Mouse (Mus musculus) forebrain, embryonic 10.5 days (tissue): Measurements from ENCODE around the gene Morc3. TPM values are rescaled to one million over a fixed set of nuclear protein-coding genes. Genes with fewer than 3 reads are reported as not detected.

Experiments used
- DNase-seq: peaks from one replicate; pipeline ENCODE4 v3.0.0-alpha.2; 2017; ENCODE audit warnings: low spot score; ENCODE audit errors: extremely low spot score
- H3K27ac ChIP-seq: fragments of 300-500 bp; sonication (generic); 2 replicates; pipeline ENCODE4 v1.5.1; 2016; ENCODE audit warnings: mild to moderate bottlenecking
- H3K27me3 ChIP-seq: fragments of 300-500 bp; sonication (generic); 2 replicates; pipeline ENCODE4 v1.6.1; 2016; ENCODE audit warnings: mild to moderate bottlenecking; ENCODE audit not compliant: poor library complexity, severe bottlenecking
- H3K36me3 ChIP-seq: fragments of 300-500 bp; sonication (generic); replicated peaks from 2 replicates; pipeline ENCODE4 v1.6.1; 2016; ENCODE audit warnings: mild to moderate bottlenecking, moderate library complexity
- H3K4me1 ChIP-seq: fragments of 300-500 bp; sonication (generic); 2 replicates; pipeline ENCODE4 v1.6.1; 2016
- H3K4me3 ChIP-seq: fragments of 300-500 bp; sonication (generic); 2 replicates; pipeline ENCODE4 v1.5.1; 2016; ENCODE audit warnings: mild to moderate bottlenecking, moderate library complexity
- H3K9me3 ChIP-seq: fragments of 300-500 bp; sonication (generic); 2 replicates; pipeline ENCODE4 v1.6.1; 2016; ENCODE audit warnings: mild to moderate bottlenecking, moderate library complexity
- WGBS: fragments of 180-500 bp; shearing (Covaris S2); methylation state at CpG from one replicate; pipeline ENCODE4 v1.1.7; 2016; 5-methylcytosine and 5-hydroxymethylcytosine counted together
- polyA plus RNA-seq: library from polyadenylated mRNA; unstranded; fragments of >200 nt; fragmentation: Nextera tagmentation; extraction: Ambion mirVana; gene quantifications from 2 replicates; pipeline ENCODE4 v1.2.1, GENCODE M21; 2016

The Morc3 gene
- polyA plus RNA-seq, 1 experiment from 2014 or later: 28.4 TPM

DNA sequence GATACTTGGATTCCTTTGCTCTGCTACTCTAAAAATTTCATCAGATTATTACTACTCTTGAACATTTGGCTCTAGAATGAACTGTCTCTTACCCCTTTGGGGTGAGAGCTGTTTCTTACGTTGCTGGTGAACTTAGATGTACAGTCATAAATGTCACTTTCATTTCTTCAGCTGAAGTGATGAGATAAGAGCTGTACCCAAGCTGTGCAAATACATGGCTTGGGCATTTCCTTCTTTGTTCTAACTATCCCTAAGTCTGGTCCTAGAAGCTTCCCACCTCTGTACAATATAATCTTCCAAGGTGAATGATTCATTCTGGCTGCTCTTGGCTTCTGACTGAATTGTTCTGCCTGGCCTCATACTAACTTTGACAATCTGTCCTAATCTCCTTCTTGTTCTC is 7.1 kb downstream of the Morc3 start:
- Histone ChIP-seq H3K4me1 (no peaks in the 10 kb centered on the region; the same call in 1 of the 2 replicates), H3K27ac (no peak overlapping the region), H3K4me3 (no peak overlapping the region), H3K27me3 (no peaks in the 10 kb centered on the region), H3K36me3 (peaks cover 72% of the 10 kb centered on the region), H3K9me3 (peaks cover 9% of the 10 kb centered on the region; the same call in 1 of the 2 replicates)
- DNase-seq: no peak
- 88% methylated on average over 1 of the region's 1 CpGs for WGBS

DNA sequence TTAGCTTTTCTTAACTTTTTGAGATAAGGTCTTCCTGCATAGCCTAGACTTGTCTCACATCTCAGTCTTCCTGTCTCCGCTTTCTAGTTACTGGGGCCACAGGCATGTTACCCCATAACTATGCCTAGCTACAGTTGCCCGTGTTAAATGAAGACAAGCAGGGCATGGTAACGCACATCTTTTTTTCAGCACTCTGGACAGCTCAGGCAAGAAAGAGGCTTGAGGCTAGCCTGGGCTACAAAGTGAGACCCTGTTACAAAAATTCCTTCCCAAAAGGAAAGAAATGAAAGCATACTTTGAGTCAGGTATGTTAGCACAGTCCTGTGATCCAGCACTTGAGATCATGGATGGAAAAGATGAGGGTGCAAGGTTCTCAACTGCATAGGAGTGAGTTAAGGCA is 18.6 kb downstream of the Morc3 start:
- H3K27ac ChIP-seq: no peak overlapping the region
- no peak for DNase-seq
- no peak overlapping the region for H3K4me3 ChIP-seq
- H3K27me3 ChIP-seq: no peaks in the 10 kb centered on the region
- no peaks in the 10 kb centered on the region for H3K4me1 ChIP-seq
- peaks cover 3% of the 10 kb centered on the region; the same call in 1 of the 2 replicates for H3K9me3 ChIP-seq
- WGBS: 97% methylated on average over 3 of the region's 3 CpGs
- H3K36me3 ChIP-seq: peaks cover 100% of the 10 kb centered on the region

DNA sequence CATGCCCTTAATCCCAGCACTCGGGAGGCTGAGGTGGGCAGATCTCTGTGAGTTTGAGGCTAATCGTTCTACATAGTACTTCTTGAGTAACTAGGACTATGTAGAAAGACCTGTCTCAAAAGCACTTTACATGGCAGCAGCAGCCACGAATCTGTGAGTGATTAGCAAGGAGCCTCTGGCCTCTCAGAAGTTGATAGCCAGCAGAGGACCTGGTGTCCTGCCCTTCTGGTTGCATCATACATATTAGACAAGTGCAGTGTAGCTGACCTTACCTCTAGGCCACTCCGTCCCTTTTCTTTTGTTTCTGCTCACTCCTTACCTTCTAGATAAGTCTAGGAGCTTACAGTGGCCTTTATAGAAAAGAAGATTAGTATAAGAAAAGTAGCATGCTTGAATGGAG is 28.0 kb downstream of the Morc3 start:
- H3K36me3 ChIP-seq: peaks cover 92% of the 10 kb centered on the region
- no peaks in the 10 kb centered on the region for H3K9me3 ChIP-seq
- H3K4me3 ChIP-seq: no peak overlapping the region
- no peak for DNase-seq
- 91% methylated on average over 4 of the region's 4 CpGs for WGBS
- H3K27ac ChIP-seq: no peak overlapping the region
- H3K4me1 ChIP-seq: no peaks in the 10 kb centered on the region
- H3K27me3 ChIP-seq: no peaks in the 10 kb centered on the region

DNA sequence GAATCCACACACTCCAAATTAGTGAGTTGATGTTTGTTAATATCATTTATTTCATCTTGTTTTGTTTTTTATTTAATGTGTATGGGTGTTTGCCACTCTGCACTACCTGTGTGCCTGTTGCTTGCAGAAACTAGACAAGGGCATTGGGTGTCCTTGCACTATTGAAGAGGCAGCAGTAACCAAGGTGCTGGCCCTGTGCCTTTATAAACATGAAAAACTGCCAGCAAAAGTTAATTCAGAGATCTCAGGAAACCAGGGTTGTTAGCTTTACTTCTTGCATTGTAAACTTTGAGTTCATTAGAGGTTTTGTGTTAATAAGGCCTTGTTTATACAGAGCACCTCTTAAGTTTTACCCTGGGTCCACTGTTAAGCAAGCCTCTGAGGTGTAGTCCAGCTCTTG is 28.8 kb downstream of the Morc3 start:
- Histone ChIP-seq H3K27ac (no peak overlapping the region), H3K4me1 (no peaks in the 10 kb centered on the region), H3K36me3 (peaks cover 92% of the 10 kb centered on the region), H3K9me3 (no peaks in the 10 kb centered on the region), H3K27me3 (no peaks in the 10 kb centered on the region), H3K4me3 (no peak overlapping the region)
- no peak for DNase-seq

DNA sequence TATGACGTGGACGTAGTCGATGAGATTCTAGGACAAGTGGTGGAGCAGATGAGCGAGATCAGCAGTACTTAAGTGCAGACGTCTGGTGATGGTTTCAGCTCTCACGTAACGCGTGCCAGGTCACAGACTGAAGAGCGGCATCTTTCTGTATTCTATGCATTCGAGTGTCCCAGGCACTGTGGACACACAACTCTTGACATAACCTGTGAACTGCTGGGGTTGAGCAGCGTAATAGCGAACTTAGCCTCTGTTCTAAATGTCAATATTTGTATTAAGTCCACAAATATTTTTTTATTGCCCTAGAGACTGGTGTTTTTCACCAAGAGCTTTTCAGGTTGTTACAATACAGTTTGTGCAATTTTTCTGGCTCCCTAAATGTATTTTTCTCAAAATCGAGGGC is 42.9 kb downstream of the Morc3 start:
- Histone ChIP-seq H3K9me3 (no peaks in the 10 kb centered on the region), H3K4me1 (no peaks in the 10 kb centered on the region), H3K27ac (no peak overlapping the region), H3K36me3 (peaks cover 77% of the 10 kb centered on the region), H3K4me3 (no peak overlapping the region), H3K27me3 (no peaks in the 10 kb centered on the region)
- DNase-seq: no peak
- 96% methylated on average over 13 of the region's 13 CpGs for WGBS

DNA sequence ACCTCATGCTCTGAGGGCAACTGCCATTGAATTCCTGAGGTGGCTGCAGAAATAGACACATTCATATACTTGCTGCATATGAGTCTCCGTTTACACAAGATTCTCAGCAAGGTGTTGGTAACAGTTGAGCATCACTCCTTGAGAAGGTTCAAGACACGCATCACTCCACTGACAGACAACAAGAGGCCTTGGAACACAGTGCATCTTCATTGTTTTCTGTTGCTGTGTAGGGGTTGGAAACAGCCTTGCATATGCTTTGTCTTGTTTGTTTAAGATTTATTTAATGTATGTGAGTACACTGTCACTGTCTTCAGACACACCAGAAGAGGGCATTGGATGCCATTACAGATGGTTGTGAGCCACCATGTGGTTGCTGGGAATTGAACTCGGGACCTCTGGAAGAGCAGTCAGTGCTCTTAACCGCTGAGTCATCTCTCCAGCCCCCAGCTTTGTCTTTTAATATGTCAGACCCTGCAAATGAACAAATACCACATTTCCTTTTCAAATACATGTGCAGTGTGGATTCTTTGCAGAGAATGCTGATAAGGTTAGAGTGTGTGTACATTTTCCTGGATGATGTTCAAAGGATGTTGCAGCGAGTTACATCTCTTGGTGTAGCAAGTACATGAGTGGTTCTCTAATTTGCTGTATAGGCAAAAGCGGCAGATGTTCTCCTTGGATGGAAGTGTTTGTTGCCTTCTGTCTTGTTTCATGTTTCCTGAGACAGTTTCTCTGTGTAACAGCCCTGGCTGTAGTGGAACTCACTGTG is 45.9 kb downstream of the Morc3 start:
- DNase-seq: no peak
- Histone ChIP-seq H3K27ac (no peak overlapping the region), H3K27me3 (no peaks in the 10 kb centered on the region), H3K4me3 (no peak overlapping the region), H3K9me3 (no peaks in the 10 kb centered on the region), H3K4me1 (no peaks in the 10 kb centered on the region), H3K36me3 (peaks cover 47% of the 10 kb centered on the region)
- 98% methylated on average over 6 of the region's 6 CpGs for WGBS

DNA sequence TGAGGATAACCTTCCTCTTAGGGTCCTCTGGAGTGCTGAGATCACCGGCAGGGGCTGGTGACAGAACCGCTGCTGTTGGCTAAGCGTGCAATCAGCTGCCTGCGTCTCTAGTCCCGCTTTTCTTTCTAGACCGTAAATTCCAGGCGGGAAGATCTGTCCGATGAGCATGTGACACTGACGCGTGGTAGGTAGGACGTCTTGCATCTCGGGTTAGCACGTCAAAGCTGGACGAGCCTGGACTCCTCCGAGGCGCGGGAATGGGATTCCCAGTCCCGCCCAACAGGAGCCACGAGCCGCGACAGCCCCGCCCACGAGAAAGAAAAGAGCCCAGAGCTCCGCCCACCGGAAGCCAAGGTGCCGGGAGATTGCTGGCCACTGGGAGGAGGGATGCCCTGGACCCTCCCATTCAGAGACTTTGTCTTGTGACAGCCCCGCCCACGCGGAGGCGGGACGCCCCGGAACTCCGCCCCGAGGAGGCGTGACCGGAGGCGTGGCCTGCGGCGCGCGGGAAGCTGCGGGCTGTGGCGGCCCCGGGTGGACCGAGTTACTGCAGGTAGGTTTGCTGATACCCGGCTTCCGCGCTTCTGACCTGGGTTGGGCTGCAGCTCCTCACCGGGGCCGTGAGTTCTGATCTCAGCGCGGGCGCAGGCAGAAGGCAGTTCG is 51.6 kb downstream of the Morc3 start, which contains the start of gene Chaf1b:
Chaf1b (plus strand) TSS at position 479 of the 663 bp plus-strand sequence.
- Histone ChIP-seq H3K4me1 (peaks cover 27% of the 10 kb centered on the region), H3K4me3 (peak within 1 kb of the TSS; percentile 78), H3K27me3 (no peaks in the 10 kb centered on the region), H3K9me3 (no peaks in the 10 kb centered on the region), H3K36me3 (peaks cover 31% of the 10 kb centered on the region), H3K27ac (peak within 1 kb of the TSS; percentile 89)
- peak; percentile 99 for DNase-seq
- WGBS: under 1% methylated on average over 54 of the region's 54 CpGs

DNA sequence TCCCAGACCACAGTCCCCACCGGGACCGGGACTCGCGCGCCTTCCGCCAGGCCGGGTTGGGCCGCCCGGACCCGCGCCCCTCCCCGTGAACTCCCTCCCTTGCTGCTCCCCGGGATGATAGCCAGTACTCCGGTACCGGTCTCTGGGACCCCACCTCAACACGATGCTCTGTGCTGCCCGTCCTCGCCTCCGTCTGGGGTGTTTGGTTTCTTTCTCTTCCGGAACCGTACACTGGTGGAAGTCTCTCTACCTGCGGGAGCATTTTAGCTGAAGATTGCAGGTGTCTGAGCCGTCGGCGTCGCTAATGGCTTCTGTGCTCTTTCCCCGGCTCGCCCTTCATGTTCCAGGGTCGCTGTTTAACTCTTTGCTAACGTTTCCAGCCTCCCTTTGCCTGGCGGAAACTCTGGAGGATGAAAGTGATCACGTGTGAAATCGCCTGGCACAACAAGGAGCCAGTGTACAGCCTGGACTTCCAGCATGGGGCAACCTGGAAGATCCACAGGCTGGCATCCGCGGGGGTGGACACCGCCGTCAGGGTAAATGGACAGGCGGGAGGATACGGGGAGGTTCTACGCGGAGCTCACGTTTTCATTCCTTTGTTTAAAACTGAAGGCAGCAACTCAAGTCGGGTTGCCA is 52.3 kb downstream of the Morc3 start:
- peak; percentile 50 for DNase-seq
- Histone ChIP-seq H3K4me1 (peaks cover 27% of the 10 kb centered on the region), H3K4me3 (peak overlapping the region; percentile 78), H3K9me3 (no peaks in the 10 kb centered on the region), H3K36me3 (peaks cover 37% of the 10 kb centered on the region), H3K27ac (peak overlapping the region; percentile 89), H3K27me3 (no peaks in the 10 kb centered on the region)
- WGBS: under 1% methylated on average over 43 of the region's 43 CpGs

DNA sequence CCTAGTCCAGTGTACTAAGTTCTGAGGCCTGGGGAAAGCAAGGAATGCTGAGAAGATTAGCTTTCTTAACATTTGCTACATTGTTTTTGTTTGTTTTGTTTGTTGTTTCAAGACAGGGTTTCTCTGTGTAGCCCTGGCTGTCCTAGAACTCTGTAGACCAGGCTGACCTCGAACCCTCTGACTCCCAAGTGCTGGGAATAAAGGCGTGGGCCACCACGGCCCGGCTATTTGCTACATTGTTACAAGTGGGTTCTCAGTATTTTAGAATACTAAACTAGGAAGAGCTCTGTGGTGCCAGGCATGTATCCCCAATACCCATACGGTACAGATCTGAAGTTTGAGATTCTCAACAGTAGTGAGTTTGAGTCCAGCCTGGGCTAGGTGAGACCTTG is 52.8 kb downstream of the Morc3 start:
- H3K36me3 ChIP-seq: peaks cover 42% of the 10 kb centered on the region
- no peaks in the 10 kb centered on the region for H3K27me3 ChIP-seq
- WGBS: 52% methylated on average over 5 of the region's 5 CpGs
- DNase-seq: no peak
- peak overlapping the region; percentile 89 for H3K27ac ChIP-seq
- peaks cover 27% of the 10 kb centered on the region for H3K4me1 ChIP-seq
- H3K9me3 ChIP-seq: no peaks in the 10 kb centered on the region
- H3K4me3 ChIP-seq: peak overlapping the region; percentile 78

DNA sequence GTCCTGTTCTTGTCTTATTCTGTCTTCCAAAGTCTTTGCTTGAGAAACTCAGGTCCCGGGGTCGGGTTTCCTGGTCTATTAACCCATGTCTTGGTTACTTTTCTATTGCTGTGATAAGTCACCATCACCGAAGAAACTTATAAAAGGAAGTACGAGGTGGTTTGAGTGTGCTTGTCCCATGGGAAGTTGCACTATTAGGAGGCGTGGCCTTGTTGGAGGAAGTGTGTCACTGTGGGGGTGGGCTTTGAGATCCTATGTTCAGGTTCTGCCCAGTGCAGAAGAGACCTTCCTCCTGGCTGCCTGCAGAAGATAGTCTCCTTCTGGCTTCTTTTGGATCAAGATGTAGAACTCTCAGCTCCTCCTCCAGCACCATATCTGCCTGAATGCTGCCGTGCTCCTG is 56.6 kb downstream of the Morc3 start:
- DNase-seq: no peak
- 93% methylated on average over 6 of the region's 6 CpGs for WGBS
- H3K9me3 ChIP-seq: no peaks in the 10 kb centered on the region
- H3K4me1 ChIP-seq: peaks cover 23% of the 10 kb centered on the region
- peaks cover 80% of the 10 kb centered on the region for H3K36me3 ChIP-seq
- H3K4me3 ChIP-seq: no peak overlapping the region
- H3K27me3 ChIP-seq: no peaks in the 10 kb centered on the region
- H3K27ac ChIP-seq: no peak overlapping the region

DNA sequence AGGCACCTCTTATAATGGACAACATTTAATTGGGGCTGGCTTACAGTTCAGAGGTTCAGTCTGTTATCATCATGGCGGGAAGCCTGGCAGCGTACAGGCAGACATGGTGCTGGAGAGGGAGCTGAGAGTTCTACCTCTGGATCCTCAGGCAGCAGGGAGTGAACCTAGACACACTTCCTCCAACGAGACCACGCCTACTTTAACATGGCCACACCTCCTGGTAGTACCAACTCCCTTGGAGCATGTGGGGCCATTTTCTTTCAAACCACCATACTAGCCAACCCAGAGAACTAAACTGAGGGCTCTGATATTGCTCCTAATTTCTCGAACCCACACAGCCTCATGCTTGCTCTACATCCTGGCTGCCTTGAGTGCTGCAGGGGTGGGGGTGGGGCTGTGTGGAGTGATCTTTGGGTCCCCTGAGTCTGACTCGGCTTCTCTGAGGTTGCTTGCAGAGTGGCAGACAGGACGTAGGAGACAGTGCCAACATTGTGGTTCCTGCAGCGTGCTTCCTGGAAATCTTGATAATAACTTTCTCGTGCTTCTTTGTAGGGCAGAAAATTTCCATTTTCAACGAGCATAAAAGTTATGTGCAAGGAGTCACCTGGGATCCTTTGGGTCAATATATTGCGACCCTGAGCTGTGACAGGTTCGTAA is 59.2 kb downstream of the Morc3 start:
- Histone ChIP-seq H3K4me1 (peaks cover 5% of the 10 kb centered on the region), H3K4me3 (no peak overlapping the region), H3K27me3 (no peaks in the 10 kb centered on the region), H3K9me3 (no peaks in the 10 kb centered on the region), H3K27ac (no peak overlapping the region), H3K36me3 (peaks cover 100% of the 10 kb centered on the region)
- DNase-seq: no peak
- 90% methylated on average over 12 of the region's 12 CpGs for WGBS

DNA sequence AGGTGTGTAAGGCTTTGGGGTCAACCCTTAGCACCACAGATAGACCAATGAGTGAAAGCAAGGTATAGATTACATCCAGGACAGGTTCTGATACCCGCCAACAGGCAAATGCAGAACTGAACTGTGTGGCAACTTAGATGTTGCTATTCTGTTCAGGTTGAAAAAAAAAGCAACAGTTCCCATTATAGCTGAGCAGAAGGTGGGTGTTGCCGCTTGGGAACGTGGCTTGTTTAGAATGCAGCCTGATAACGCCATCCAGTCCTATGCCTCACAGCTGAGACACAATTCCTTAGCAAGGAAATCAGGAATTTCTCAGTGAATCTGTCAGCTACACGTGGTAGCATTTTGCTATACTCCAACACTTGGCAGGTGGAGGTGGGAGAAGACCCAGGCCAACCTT is 61.4 kb downstream of the Morc3 start:
- H3K4me1 ChIP-seq: no peaks in the 10 kb centered on the region
- H3K27me3 ChIP-seq: no peaks in the 10 kb centered on the region
- H3K4me3 ChIP-seq: no peak overlapping the region
- 92% methylated on average over 5 of the region's 5 CpGs for WGBS
- H3K27ac ChIP-seq: no peak overlapping the region
- H3K36me3 ChIP-seq: peaks cover 94% of the 10 kb centered on the region
- DNase-seq: no peak
- no peaks in the 10 kb centered on the region for H3K9me3 ChIP-seq
